Mouse (Mus musculus) c-Kit-positive CD71-positive TER-119-positive erythroid progenitor cells, embryonic 14.5 days (primary cell): ENCODE measurements around the gene Gm31571.
"Not testable (repeated sequence)": the region's sequence is repeated elsewhere in the genome, so short reads cannot be mapped to it uniquely, and the experiment has no call there.

Experiments
- DNase-seq: peaks from one replicate; pipeline ENCODE4 v3.0.0-alpha.2; 2013; ENCODE audit warnings: low spot score

Gene Gm31571

DNA sequence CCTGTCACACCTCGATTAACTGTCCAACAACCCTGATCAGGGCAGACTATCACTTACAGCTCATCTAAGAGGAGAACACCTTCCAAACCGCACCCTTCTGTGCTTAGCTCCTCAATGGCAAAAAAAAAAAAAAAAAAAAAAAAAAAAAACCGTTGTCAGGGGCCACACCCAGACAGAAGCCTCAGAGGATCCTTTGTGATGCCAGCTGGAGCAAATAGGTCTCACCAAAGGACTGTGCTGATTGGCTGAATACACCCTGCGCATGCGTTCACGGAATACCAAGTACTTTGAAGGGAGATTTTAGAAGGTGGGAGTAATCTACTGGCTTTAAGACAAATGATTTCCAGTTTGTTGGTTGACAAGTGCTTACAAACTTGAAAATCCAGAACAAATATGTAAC lies at the start of gene Gm31571:
Gene Gm31571, minus strand, starts transcription at position 101 of the 400 bp plus-strand sequence.
- DNase-seq = not testable (repeated sequence)
